Mouse (Mus musculus): ENCODE data around the gene Cox18. TPM values are rescaled to one million over a fixed set of nuclear protein-coding genes. Genes with fewer than 3 reads are reported as not detected.

Gene Cox18
- polyA plus RNA-seq, 1 experiment = 36.3 TPM

DNA sequence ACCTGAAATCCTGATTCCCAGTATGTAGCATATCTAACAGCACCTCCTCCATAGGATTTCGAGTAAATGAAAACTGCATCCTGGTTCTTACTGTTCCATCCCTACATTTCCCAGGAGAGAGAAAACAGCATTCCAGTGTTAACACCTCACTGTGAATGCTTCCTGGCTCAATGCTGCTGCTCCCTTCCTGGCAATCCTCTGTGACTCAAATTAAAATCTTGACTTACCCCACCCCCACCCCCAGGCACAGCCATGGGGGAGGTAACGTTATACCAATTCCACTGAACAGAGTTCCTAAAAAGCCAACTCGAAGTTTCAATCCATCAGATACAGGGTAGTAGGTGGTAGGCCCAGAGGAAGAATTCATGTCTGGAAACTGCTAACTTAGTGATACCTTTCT is 864 bp downstream of the Cox18 start:
- peak overlapping the region; percentile 57 for H3K4me3 ChIP-seq (ENCODE audit: low read depth, low read length)
- H3K36me3 ChIP-seq (ENCODE audit: control insufficient read depth, insufficient read depth, low read length, poor library complexity, severe bottlenecking) = peaks cover 9% of the 10 kb centered on the region
- no peaks in the 10 kb centered on the region for H3K4me1 ChIP-seq (ENCODE audit: control insufficient read depth, insufficient read depth, low read length)
- no peak overlapping the region for H3K27ac ChIP-seq (ENCODE audit: insufficient read depth, low read length)
- H3K9me3 ChIP-seq (replicated peaks; ENCODE audit: control insufficient read depth, insufficient read depth, low read length, poor library complexity, severe bottlenecking) = no peaks in the 10 kb centered on the region
- no peaks in the 10 kb centered on the region for H3K27me3 ChIP-seq (ENCODE audit: control insufficient read depth, insufficient read depth, low read length, poor library complexity, severe bottlenecking)
- H3K9ac ChIP-seq (ENCODE audit: low read depth, poor library complexity, severe bottlenecking) = peak overlapping the region; percentile 67
- TF ChIP-seq CTCF (IDR thresholded peaks at IDR 0.05; ENCODE audit: low read depth, low read length) (no peak), POLR2A (IDR thresholded peaks at IDR 0.05; ENCODE audit: insufficient read depth, low read length) (no peak), EP300 (IDR thresholded peaks at IDR 0.05; ENCODE audit: insufficient read depth, low read depth, low read length) (no peak)

DNA sequence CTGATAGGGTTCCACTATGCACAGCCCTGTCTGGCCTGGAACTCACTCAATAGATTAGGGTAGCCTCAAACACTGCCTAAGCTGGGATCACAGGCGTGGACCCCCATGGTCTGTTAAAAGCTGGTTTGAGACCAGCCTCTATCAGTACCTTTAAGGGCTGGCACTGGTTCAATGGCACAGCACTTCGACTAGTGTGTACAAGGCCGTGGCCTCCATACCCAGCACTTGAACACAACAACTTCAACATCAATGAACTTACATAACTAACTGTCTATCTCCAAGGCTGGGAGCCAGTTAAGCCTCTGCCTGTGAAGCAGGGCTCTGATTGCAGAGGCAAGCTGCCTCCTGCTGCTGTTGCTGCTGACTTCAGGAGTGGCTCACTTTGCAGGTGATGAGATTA is 6.0 kb downstream of the Cox18 start:
- Histone ChIP-seq H3K4me3 (ENCODE audit: low read depth, low read length) (no peak overlapping the region), H3K9ac (ENCODE audit: low read depth, poor library complexity, severe bottlenecking) (no peak overlapping the region), H3K27me3 (ENCODE audit: control insufficient read depth, insufficient read depth, low read length, poor library complexity, severe bottlenecking) (no peaks in the 10 kb centered on the region), H3K9me3 (replicated peaks; ENCODE audit: control insufficient read depth, insufficient read depth, low read length, poor library complexity, severe bottlenecking) (no peaks in the 10 kb centered on the region), H3K36me3 (ENCODE audit: control insufficient read depth, insufficient read depth, low read length, poor library complexity, severe bottlenecking) (peaks cover 16% of the 10 kb centered on the region), H3K27ac (ENCODE audit: insufficient read depth, low read length) (no peak overlapping the region), H3K4me1 (ENCODE audit: control insufficient read depth, insufficient read depth, low read length) (no peaks in the 10 kb centered on the region)
- TF ChIP-seq POLR2A (IDR thresholded peaks at IDR 0.05; ENCODE audit: insufficient read depth, low read length) (no peak), EP300 (IDR thresholded peaks at IDR 0.05; ENCODE audit: insufficient read depth, low read depth, low read length) (no peak), CTCF (IDR thresholded peaks at IDR 0.05; ENCODE audit: low read depth, low read length) (no peak)

DNA sequence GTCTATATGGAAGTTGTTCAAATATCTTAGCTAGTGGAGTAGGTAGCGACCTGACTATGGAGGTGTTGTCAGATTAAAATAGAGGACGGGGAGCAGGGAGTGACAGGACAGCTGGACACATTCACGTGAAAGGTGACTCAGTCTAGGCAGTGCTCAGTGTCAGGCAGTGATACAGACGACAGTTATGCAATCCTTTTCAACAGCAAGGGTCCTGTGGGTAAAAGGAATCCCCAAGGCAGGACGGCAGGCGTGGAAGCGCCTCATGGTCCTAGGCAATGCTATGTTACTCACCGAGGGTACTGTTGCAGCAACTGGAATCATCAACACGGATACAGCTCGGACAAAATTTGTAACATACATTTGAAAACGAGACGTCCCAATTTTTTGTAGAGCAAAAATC is 6.6 kb downstream of the Cox18 start:
- Histone ChIP-seq H3K27ac (ENCODE audit: insufficient read depth, low read length) (no peak overlapping the region), H3K36me3 (ENCODE audit: control insufficient read depth, insufficient read depth, low read length, poor library complexity, severe bottlenecking) (peaks cover 16% of the 10 kb centered on the region)
- no peak for TF ChIP-seq POLR2A (IDR thresholded peaks at IDR 0.05; ENCODE audit: insufficient read depth, low read length)
- TF ChIP-seq EP300 (IDR thresholded peaks at IDR 0.05; ENCODE audit: insufficient read depth, low read depth, low read length) = no peak
- TF ChIP-seq CTCF (IDR thresholded peaks at IDR 0.05; ENCODE audit: low read depth, low read length) = no peak

DNA sequence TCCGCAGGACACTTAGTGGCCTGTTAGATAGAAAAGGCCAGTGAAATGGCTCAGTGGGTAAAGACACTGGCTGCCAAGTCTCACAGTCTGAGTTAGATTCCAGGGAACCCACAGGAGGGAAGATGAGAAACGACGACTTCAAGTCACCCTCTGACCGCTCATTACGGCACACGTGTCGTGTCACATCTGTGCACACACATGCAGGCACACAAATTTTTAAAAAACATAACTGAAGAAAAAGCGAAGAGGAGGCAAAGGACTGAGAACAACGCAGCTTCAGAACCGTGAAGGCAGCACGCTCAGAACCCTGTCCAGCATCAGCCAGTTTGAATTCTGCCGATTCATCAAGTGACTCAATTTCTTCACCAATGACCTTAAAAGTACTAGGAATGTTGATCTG is 10.4 kb downstream of the Cox18 start:
- TF ChIP-seq EP300 (IDR thresholded peaks at IDR 0.05; ENCODE audit: insufficient read depth, low read depth, low read length) (no peak), POLR2A (IDR thresholded peaks at IDR 0.05; ENCODE audit: insufficient read depth, low read length) (no peak), CTCF (IDR thresholded peaks at IDR 0.05; ENCODE audit: low read depth, low read length) (no peak)
- no peaks in the 10 kb centered on the region for H3K9me3 ChIP-seq (replicated peaks; ENCODE audit: control insufficient read depth, insufficient read depth, low read length, poor library complexity, severe bottlenecking)
- no peak overlapping the region for H3K4me3 ChIP-seq (ENCODE audit: low read depth, low read length)
- no peak overlapping the region for H3K27ac ChIP-seq (ENCODE audit: insufficient read depth, low read length)
- no peak overlapping the region for H3K9ac ChIP-seq (ENCODE audit: low read depth, poor library complexity, severe bottlenecking)
- H3K36me3 ChIP-seq (ENCODE audit: control insufficient read depth, insufficient read depth, low read length, poor library complexity, severe bottlenecking) = peaks cover 11% of the 10 kb centered on the region
- no peaks in the 10 kb centered on the region for H3K27me3 ChIP-seq (ENCODE audit: control insufficient read depth, insufficient read depth, low read length, poor library complexity, severe bottlenecking)
- H3K4me1 ChIP-seq (ENCODE audit: control insufficient read depth, insufficient read depth, low read length) = no peaks in the 10 kb centered on the region

More for the DNA sequence above, 6.6 kb downstream of the Cox18 start:
- Histone ChIP-seq H3K27me3 (ENCODE audit: control insufficient read depth, insufficient read depth, low read length, poor library complexity, severe bottlenecking) (no peaks in the 10 kb centered on the region), H3K9me3 (replicated peaks; ENCODE audit: control insufficient read depth, insufficient read depth, low read length, poor library complexity, severe bottlenecking) (no peaks in the 10 kb centered on the region), H3K4me3 (ENCODE audit: low read depth, low read length) (no peak overlapping the region), H3K9ac (ENCODE audit: low read depth, poor library complexity, severe bottlenecking) (no peak overlapping the region), H3K4me1 (ENCODE audit: control insufficient read depth, insufficient read depth, low read length) (no peaks in the 10 kb centered on the region)

DNA sequence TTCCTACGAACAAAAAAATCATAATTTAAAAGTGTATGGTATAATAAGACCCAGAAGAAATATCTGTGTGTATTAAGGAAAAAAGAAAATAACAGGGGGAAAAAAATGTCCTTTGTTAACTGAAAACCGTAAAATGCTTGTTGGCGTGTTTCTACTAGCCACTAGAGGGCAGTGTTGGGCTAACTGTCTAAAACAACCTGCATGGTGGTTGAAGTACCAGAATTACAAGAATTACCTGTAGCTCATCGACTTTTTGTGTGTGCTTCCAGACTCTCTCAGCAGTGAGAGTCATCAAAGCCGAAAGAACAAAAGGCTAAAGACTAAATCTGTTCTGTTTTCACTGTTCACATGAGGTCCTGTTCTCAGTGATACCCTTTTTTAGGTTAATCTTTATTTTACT is 20.6 kb downstream of the Cox18 start:
- no peak overlapping the region for H3K4me3 ChIP-seq (ENCODE audit: low read depth, low read length)
- TF ChIP-seq POLR2A (IDR thresholded peaks at IDR 0.05; ENCODE audit: insufficient read depth, low read length) = no peak
- TF ChIP-seq CTCF (IDR thresholded peaks at IDR 0.05; ENCODE audit: low read depth, low read length) = peak; percentile 23
- no peak for TF ChIP-seq EP300 (IDR thresholded peaks at IDR 0.05; ENCODE audit: insufficient read depth, low read depth, low read length)
- H3K27me3 ChIP-seq (ENCODE audit: control insufficient read depth, insufficient read depth, low read length, poor library complexity, severe bottlenecking) = no peaks in the 10 kb centered on the region
- no peaks in the 10 kb centered on the region for H3K9me3 ChIP-seq (replicated peaks; ENCODE audit: control insufficient read depth, insufficient read depth, low read length, poor library complexity, severe bottlenecking)
- H3K36me3 ChIP-seq (ENCODE audit: control insufficient read depth, insufficient read depth, low read length, poor library complexity, severe bottlenecking) = no peaks in the 10 kb centered on the region
- H3K27ac ChIP-seq (ENCODE audit: insufficient read depth, low read length) = no peak overlapping the region
- no peak overlapping the region for H3K9ac ChIP-seq (ENCODE audit: low read depth, poor library complexity, severe bottlenecking)
- no peaks in the 10 kb centered on the region for H3K4me1 ChIP-seq (ENCODE audit: control insufficient read depth, insufficient read depth, low read length)

DNA sequence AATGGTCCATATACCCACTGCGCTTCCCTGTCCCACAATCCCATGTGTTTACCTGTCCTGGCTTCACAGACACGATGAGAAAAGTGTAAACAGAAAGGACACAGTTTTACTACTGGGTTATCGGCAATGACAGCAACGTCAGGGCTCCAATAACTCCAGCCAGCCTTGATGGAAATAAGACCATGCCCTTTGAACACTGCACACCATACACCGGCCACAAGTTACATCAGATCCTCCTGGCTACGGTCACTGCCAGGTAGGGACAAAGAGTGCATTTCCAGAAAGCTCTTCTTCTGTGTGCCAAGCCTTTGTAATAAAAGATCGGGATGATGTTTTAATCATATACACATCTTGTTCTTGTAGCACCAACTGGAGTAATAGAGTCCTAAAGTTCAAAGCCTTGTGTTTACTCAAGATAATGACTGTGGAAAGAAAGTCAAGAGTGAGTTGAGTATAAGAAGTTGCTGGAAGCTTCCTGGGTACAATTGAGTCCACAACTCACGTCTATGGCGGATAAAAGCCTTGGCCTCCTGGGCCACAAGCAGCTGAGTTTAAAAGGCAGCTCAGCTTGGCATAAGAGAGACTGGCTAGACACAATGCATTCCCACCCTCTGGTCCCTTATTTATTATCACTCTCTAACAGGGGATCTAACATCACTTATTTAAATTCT is 21.2 kb downstream of the Cox18 start:
- no peak overlapping the region for H3K4me3 ChIP-seq (ENCODE audit: low read depth, low read length)
- TF ChIP-seq POLR2A (IDR thresholded peaks at IDR 0.05; ENCODE audit: insufficient read depth, low read length) (no peak), EP300 (IDR thresholded peaks at IDR 0.05; ENCODE audit: insufficient read depth, low read depth, low read length) (no peak), CTCF (IDR thresholded peaks at IDR 0.05; ENCODE audit: low read depth, low read length) (no peak)

More for the DNA sequence above, 21.2 kb downstream of the Cox18 start:
- Histone ChIP-seq H3K9ac (ENCODE audit: low read depth, poor library complexity, severe bottlenecking) (no peak overlapping the region), H3K27ac (ENCODE audit: insufficient read depth, low read length) (no peak overlapping the region), H3K4me1 (ENCODE audit: control insufficient read depth, insufficient read depth, low read length) (no peaks in the 10 kb centered on the region), H3K9me3 (replicated peaks; ENCODE audit: control insufficient read depth, insufficient read depth, low read length, poor library complexity, severe bottlenecking) (no peaks in the 10 kb centered on the region), H3K36me3 (ENCODE audit: control insufficient read depth, insufficient read depth, low read length, poor library complexity, severe bottlenecking) (no peaks in the 10 kb centered on the region), H3K27me3 (ENCODE audit: control insufficient read depth, insufficient read depth, low read length, poor library complexity, severe bottlenecking) (no peaks in the 10 kb centered on the region)
